Mouse (Mus musculus): ENCODE data around the gene Chst2.

- TF ChIP-seq CTCF (IDR thresholded peaks at IDR 0.05; ENCODE audit: low read depth) = no peak; the same call in 1 of the 2 replicates
- TF ChIP-seq EP300 (IDR thresholded peaks at IDR 0.05; ENCODE audit: low read depth) = no peak
Measured at GRCm38 (mm10) chr9:95406571-95407561, at the start of gene Chst2.

Data from heart, postnatal 0 days (tissue).